Mouse (Mus musculus): ENCODE measurements around the gene Cdk18. TPM values are rescaled to one million over a fixed set of nuclear protein-coding genes. Genes with fewer than 3 reads are reported as not detected.

Cdk18 gene
- polyA plus RNA-seq, 1 experiment from 2014 or later = 3.9 TPM

- H3K27ac ChIP-seq (replicated peaks; ENCODE audit: low read depth, low read length) = no peak overlapping the region
- no peak overlapping the region for H3K9ac ChIP-seq (ENCODE audit: low read length)
- 0 out of 2 replicates have a peak, but pooled peaks cover 2% of the 10 kb centered on the region for H3K4me1 ChIP-seq (ENCODE audit: control insufficient read depth, insufficient read depth, low read length)
- no peaks in the 10 kb centered on the region for H3K27me3 ChIP-seq (ENCODE audit: control insufficient read depth, insufficient read depth, low read length)
- no peaks in the 10 kb centered on the region for H3K9me3 ChIP-seq (ENCODE audit: control insufficient read depth, low read length)
- H3K36me3 ChIP-seq (ENCODE audit: control insufficient read depth, insufficient read depth, low read length) = no peaks in the 10 kb centered on the region
- no peak overlapping the region for H3K4me3 ChIP-seq (ENCODE audit: low read depth, low read length)
- no peak overlapping the region for H3K4me2 ChIP-seq (ENCODE audit: low read depth, severe bottlenecking)
- 87% methylated on average over 4 of the region's 4 CpGs for WGBS
- ATAC-seq (ENCODE audit: insufficient number of reproducible peaks, low FRiP score, low TSS enrichment, low read depth) (no peak), DNase-seq (ENCODE audit: low spot score) (no peak)
Measured at GRCm38 (mm10) chr1:132099016-132099415, 40.5 kb downstream of the Cdk18 start.

GRCm38 (mm10) chr1:132098076-132098475 lies 41.4 kb downstream of the Cdk18 start:
- DNase-seq (ENCODE audit: low spot score) (no peak), ATAC-seq (ENCODE audit: insufficient number of reproducible peaks, low FRiP score, low TSS enrichment, low read depth) (no peak)
- H3K4me1 ChIP-seq (ENCODE audit: control insufficient read depth, insufficient read depth, low read length) = 0 out of 2 replicates have a peak, but pooled peaks cover 2% of the 10 kb centered on the region
- no peak overlapping the region for H3K4me3 ChIP-seq (ENCODE audit: low read depth, low read length)
- H3K36me3 ChIP-seq (ENCODE audit: control insufficient read depth, insufficient read depth, low read length) = no peaks in the 10 kb centered on the region
- no peak overlapping the region for H3K4me2 ChIP-seq (ENCODE audit: low read depth, severe bottlenecking)
- H3K27me3 ChIP-seq (ENCODE audit: control insufficient read depth, insufficient read depth, low read length) = no peaks in the 10 kb centered on the region
- H3K9me3 ChIP-seq (ENCODE audit: control insufficient read depth, low read length) = no peaks in the 10 kb centered on the region
- H3K9ac ChIP-seq (ENCODE audit: low read length) = no peak overlapping the region
- H3K27ac ChIP-seq (replicated peaks; ENCODE audit: low read depth, low read length) = no peak overlapping the region
- 94% methylated on average over 1 of the region's 1 CpGs for WGBS

GRCm38 (mm10) chr1:132095356-132096004 lies 44.0 kb downstream of the Cdk18 start:
- H3K4me2 ChIP-seq (ENCODE audit: low read depth, severe bottlenecking) = no peak overlapping the region
- H3K4me3 ChIP-seq (ENCODE audit: low read depth, low read length) = no peak overlapping the region
- WGBS = 80% methylated on average over 11 of the region's 11 CpGs
- H3K36me3 ChIP-seq (ENCODE audit: control insufficient read depth, insufficient read depth, low read length) = no peaks in the 10 kb centered on the region
- no peaks in the 10 kb centered on the region for H3K4me1 ChIP-seq (ENCODE audit: control insufficient read depth, insufficient read depth, low read length)
- ATAC-seq (ENCODE audit: insufficient number of reproducible peaks, low FRiP score, low TSS enrichment, low read depth) = no peak
- H3K9me3 ChIP-seq (ENCODE audit: control insufficient read depth, low read length) = no peaks in the 10 kb centered on the region
- no peaks in the 10 kb centered on the region for H3K27me3 ChIP-seq (ENCODE audit: control insufficient read depth, insufficient read depth, low read length)
- no peak overlapping the region for H3K27ac ChIP-seq (replicated peaks; ENCODE audit: low read depth, low read length)
- no peak for DNase-seq (ENCODE audit: low spot score)
- H3K9ac ChIP-seq (ENCODE audit: low read length) = no peak overlapping the region

DNA sequence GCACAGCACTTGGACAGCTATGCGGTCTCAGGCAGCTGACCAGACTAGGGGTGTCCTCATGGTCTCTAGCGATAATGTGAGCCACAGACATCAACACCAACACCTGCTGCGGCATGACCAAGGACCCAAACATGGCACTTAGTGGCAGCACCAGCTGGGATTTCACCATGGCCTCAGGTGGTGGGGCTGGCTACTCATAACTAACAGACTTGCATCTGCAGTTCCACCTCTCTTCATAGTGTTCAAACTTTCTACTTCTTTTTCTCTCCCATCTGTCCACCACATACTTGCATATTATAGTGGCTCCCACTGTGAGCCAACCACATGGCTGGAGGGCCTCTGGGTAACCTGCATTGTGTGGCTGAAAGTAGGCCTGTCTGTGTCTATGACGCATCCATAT lies 46.2 kb downstream of the Cdk18 start:
- no peaks in the 10 kb centered on the region for H3K4me1 ChIP-seq (ENCODE audit: control insufficient read depth, insufficient read depth, low read length)
- ATAC-seq (ENCODE audit: insufficient number of reproducible peaks, low FRiP score, low TSS enrichment, low read depth) = no peak
- WGBS = 90% methylated on average over 4 of the region's 4 CpGs

GRCm38 (mm10) chr1:132090266-132090665 lies 49.2 kb downstream of the Cdk18 start:
- DNase-seq (ENCODE audit: low spot score) = no peak
- H3K9me3 ChIP-seq (ENCODE audit: control insufficient read depth, low read length) = no peaks in the 10 kb centered on the region
- H3K4me3 ChIP-seq (ENCODE audit: low read depth, low read length) = no peak overlapping the region
- no peaks in the 10 kb centered on the region for H3K36me3 ChIP-seq (ENCODE audit: control insufficient read depth, insufficient read depth, low read length)
- WGBS = 83% methylated on average over 4 of the region's 4 CpGs
- no peak for ATAC-seq (ENCODE audit: insufficient number of reproducible peaks, low FRiP score, low TSS enrichment, low read depth)
- no peak overlapping the region for H3K4me2 ChIP-seq (ENCODE audit: low read depth, severe bottlenecking)
- no peak overlapping the region for H3K27ac ChIP-seq (replicated peaks; ENCODE audit: low read depth, low read length)
- no peak overlapping the region for H3K9ac ChIP-seq (ENCODE audit: low read length)
- no peaks in the 10 kb centered on the region for H3K4me1 ChIP-seq (ENCODE audit: control insufficient read depth, insufficient read depth, low read length)
- H3K27me3 ChIP-seq (ENCODE audit: control insufficient read depth, insufficient read depth, low read length) = no peaks in the 10 kb centered on the region

More for the DNA sequence above, 46.2 kb downstream of the Cdk18 start:
- H3K4me3 ChIP-seq (ENCODE audit: low read depth, low read length) = no peak overlapping the region
- H3K9ac ChIP-seq (ENCODE audit: low read length) = no peak overlapping the region
- H3K27me3 ChIP-seq (ENCODE audit: control insufficient read depth, insufficient read depth, low read length) = no peaks in the 10 kb centered on the region
- no peaks in the 10 kb centered on the region for H3K9me3 ChIP-seq (ENCODE audit: control insufficient read depth, low read length)
- DNase-seq (ENCODE audit: low spot score) = no peak
- no peak overlapping the region for H3K27ac ChIP-seq (replicated peaks; ENCODE audit: low read depth, low read length)
- no peaks in the 10 kb centered on the region for H3K36me3 ChIP-seq (ENCODE audit: control insufficient read depth, insufficient read depth, low read length)
- no peak overlapping the region for H3K4me2 ChIP-seq (ENCODE audit: low read depth, severe bottlenecking)

- Histone ChIP-seq H3K4me2 (ENCODE audit: low read depth, severe bottlenecking) (no peak overlapping the region), H3K9ac (ENCODE audit: low read length) (no peak overlapping the region), H3K36me3 (ENCODE audit: control insufficient read depth, insufficient read depth, low read length) (no peaks in the 10 kb centered on the region), H3K4me3 (ENCODE audit: low read depth, low read length) (no peak overlapping the region), H3K27ac (replicated peaks; ENCODE audit: low read depth, low read length) (no peak overlapping the region), H3K4me1 (ENCODE audit: control insufficient read depth, insufficient read depth, low read length) (no peaks in the 10 kb centered on the region), H3K9me3 (ENCODE audit: control insufficient read depth, low read length) (no peaks in the 10 kb centered on the region), H3K27me3 (ENCODE audit: control insufficient read depth, insufficient read depth, low read length) (no peaks in the 10 kb centered on the region)
- WGBS = 87% methylated on average over 6 of the region's 6 CpGs
- DNase-seq (ENCODE audit: low spot score) (no peak), ATAC-seq (ENCODE audit: insufficient number of reproducible peaks, low FRiP score, low TSS enrichment, low read depth) (no peak)
Measured at GRCm38 (mm10) chr1:132089767-132090166, 49.7 kb downstream of the Cdk18 start.

DNA sequence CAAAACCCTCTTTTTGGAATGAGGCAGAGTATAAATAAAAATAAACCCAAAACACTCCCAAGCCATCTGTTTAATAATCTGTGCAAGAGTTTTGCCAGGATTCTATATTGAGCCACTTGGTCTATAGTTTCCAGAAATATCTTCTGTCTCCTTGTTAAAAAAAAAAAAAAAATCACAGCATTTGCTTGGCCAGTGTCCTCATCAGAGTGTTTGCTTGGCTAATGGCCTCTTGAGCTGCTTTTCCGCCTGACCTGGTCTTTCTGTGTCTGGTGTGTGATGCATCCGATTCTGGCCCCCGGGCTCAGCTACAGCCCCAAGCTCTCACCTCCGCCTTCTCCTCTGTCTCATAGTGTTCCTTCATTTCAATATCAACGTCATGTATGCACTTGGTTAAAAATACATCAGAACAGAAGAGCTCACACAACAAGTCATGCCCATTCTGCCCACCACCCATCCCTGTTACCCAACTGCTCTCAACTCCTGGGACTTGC lies 51.3 kb downstream of the Cdk18 start:
- Histone ChIP-seq H3K4me2 (ENCODE audit: low read depth, severe bottlenecking) (no peak overlapping the region), H3K9ac (ENCODE audit: low read length) (no peak overlapping the region), H3K4me1 (ENCODE audit: control insufficient read depth, insufficient read depth, low read length) (no peaks in the 10 kb centered on the region), H3K36me3 (ENCODE audit: control insufficient read depth, insufficient read depth, low read length) (no peaks in the 10 kb centered on the region), H3K4me3 (ENCODE audit: low read depth, low read length) (no peak overlapping the region), H3K27me3 (ENCODE audit: control insufficient read depth, insufficient read depth, low read length) (no peaks in the 10 kb centered on the region), H3K27ac (replicated peaks; ENCODE audit: low read depth, low read length) (no peak overlapping the region), H3K9me3 (ENCODE audit: control insufficient read depth, low read length) (no peaks in the 10 kb centered on the region)
- DNase-seq (ENCODE audit: low spot score) (no peak), ATAC-seq (ENCODE audit: insufficient number of reproducible peaks, low FRiP score, low TSS enrichment, low read depth) (no peak)
- 86% methylated on average over 5 of the region's 5 CpGs for WGBS

- Histone ChIP-seq H3K9ac (ENCODE audit: low read length) (no peak overlapping the region), H3K4me2 (ENCODE audit: low read depth, severe bottlenecking) (no peak overlapping the region), H3K36me3 (ENCODE audit: control insufficient read depth, insufficient read depth, low read length) (no peaks in the 10 kb centered on the region), H3K4me1 (ENCODE audit: control insufficient read depth, insufficient read depth, low read length) (no peaks in the 10 kb centered on the region), H3K9me3 (ENCODE audit: control insufficient read depth, low read length) (no peaks in the 10 kb centered on the region; the same call in 1 of the 2 replicates), H3K27me3 (ENCODE audit: control insufficient read depth, insufficient read depth, low read length) (no peaks in the 10 kb centered on the region), H3K27ac (replicated peaks; ENCODE audit: low read depth, low read length) (no peak overlapping the region), H3K4me3 (ENCODE audit: low read depth, low read length) (no peak overlapping the region)
- 70% methylated on average over 7 of the region's 7 CpGs for WGBS
- DNase-seq (ENCODE audit: low spot score) (no peak), ATAC-seq (ENCODE audit: insufficient number of reproducible peaks, low FRiP score, low TSS enrichment, low read depth) (no peak)
Measured at GRCm38 (mm10) chr1:132085181-132086049, 54.1 kb downstream of the Cdk18 start.
